Mouse (Mus musculus): Measurements from ENCODE around the gene Mark3.

Gene Mark3

GRCm38 (mm10) chr12:111672581-111672980 lies 98.3 kb downstream of the Mark3 start:
- no peak for DNase-seq (ENCODE audit: low read depth, low spot score)

- DNase-seq (ENCODE audit: low read depth, low spot score): no peak
These were observed 100.6 kb downstream of the Mark3 start for GRCm38 (mm10) chr12:111674850-111675486.

GRCm38 (mm10) chr12:111675797-111676580 lies 101.7 kb downstream of the Mark3 start:
- no peak for DNase-seq (ENCODE audit: low read depth, low spot score)

GRCm38 (mm10) chr12:111677421-111677820 lies 103.1 kb downstream of the Mark3 start:
- DNase-seq (ENCODE audit: low read depth, low spot score): no peak

- peak; percentile 95 for DNase-seq (ENCODE audit: low read depth, low spot score)
These were observed 103.8 kb downstream of the Mark3 start, which contains the start of gene Trmt61a for GRCm38 (mm10) chr12:111677882-111678669. Gene Trmt61a, plus strand, starts transcription at chr12:111678105.

GRCm38 (mm10) chr12:111678670-111678933 lies 104.3 kb downstream of the Mark3 start:
- DNase-seq (ENCODE audit: low read depth, low spot score): no peak

- no peak for DNase-seq (ENCODE audit: low read depth, low spot score)
These were observed 104.7 kb downstream of the Mark3 start for GRCm38 (mm10) chr12:111678997-111679396.

- DNase-seq (ENCODE audit: low read depth, low spot score): no peak
These were observed 106.3 kb downstream of the Mark3 start for GRCm38 (mm10) chr12:111680661-111681060.

- no peak for DNase-seq (ENCODE audit: low read depth, low spot score)
These were observed 107.0 kb downstream of the Mark3 start for GRCm38 (mm10) chr12:111681305-111681704.

GRCm38 (mm10) chr12:111682003-111682402 lies 107.7 kb downstream of the Mark3 start:
- DNase-seq (ENCODE audit: low read depth, low spot score): no peak

GRCm38 (mm10) chr12:111682806-111683205 lies 108.5 kb downstream of the Mark3 start:
- no peak for DNase-seq (ENCODE audit: low read depth, low spot score)

- DNase-seq (ENCODE audit: low read depth, low spot score): no peak
These were observed 112.1 kb downstream of the Mark3 start for GRCm38 (mm10) chr12:111686390-111686789.

GRCm38 (mm10) chr12:111687350-111688068 lies 113.2 kb downstream of the Mark3 start:
- no peak for DNase-seq (ENCODE audit: low read depth, low spot score)

GRCm38 (mm10) chr12:111688069-111688428 lies 113.7 kb downstream of the Mark3 start:
- no peak for DNase-seq (ENCODE audit: low read depth, low spot score)

- DNase-seq (ENCODE audit: low read depth, low spot score): no peak
These were observed 115.1 kb downstream of the Mark3 start for GRCm38 (mm10) chr12:111689426-111689825.

GRCm38 (mm10) chr12:111691346-111691872 lies 117.1 kb downstream of the Mark3 start:
- peak; percentile 71 for DNase-seq (ENCODE audit: low read depth, low spot score)

GRCm38 (mm10) chr12:111692899-111693298 lies 118.6 kb downstream of the Mark3 start:
- DNase-seq (ENCODE audit: low read depth, low spot score): peak; percentile 23

- peak; percentile 18 for DNase-seq (ENCODE audit: low read depth, low spot score)
These were observed 119.3 kb downstream of the Mark3 start for GRCm38 (mm10) chr12:111693341-111694270.

GRCm38 (mm10) chr12:111694271-111694781 lies 120.0 kb downstream of the Mark3 start:
- peak; percentile 66 for DNase-seq (ENCODE audit: low read depth, low spot score)

Data from CD4-positive, CD25-positive, alpha-beta regulatory T cell, adult 2 months (primary cell).